Mouse (Mus musculus) heart, postnatal 0 days (tissue): ENCODE results near the gene Ntn1.

Source experiments
- CTCF ChIP-seq: IDR thresholded peaks from 2 replicates; pipeline ENCODE4 v1.5.1; 2016; ENCODE audit warnings: antibody characterized with exemption, control low read depth, low read depth
- EP300 ChIP-seq: IDR thresholded peaks from 2 replicates; pipeline ENCODE4 v1.6.1; 2016; ENCODE audit warnings: antibody characterized with exemption, low read depth

- TF ChIP-seq CTCF: no peak
- no peak for TF ChIP-seq EP300
These were observed 45.8 kb downstream of the Ntn1 start for GRCm38 (mm10) chr11:68354848-68355247.
